Mouse (Mus musculus): Measurements from ENCODE around the gene Psma4.

- TF ChIP-seq GATA1 (IDR thresholded peaks at IDR 0.05; ENCODE audit: borderline replicate concordance, low read length) = no peak
- TF ChIP-seq FLI1 (IDR thresholded peaks at IDR 0.05; ENCODE audit: low read length) = no peak
These were observed 4.3 kb upstream of the Psma4 start for GRCm38 (mm10) chr9:54946256-54946655.
